ENCODE assay signal across 18 mouse cellular contexts in genomic region chr13:73035336-73035940, GRCm38 (mm10).
A peak's percentile ranks its signal among the peaks of the same experiment; 100 is the strongest.
DNase-seq lines count a peak whose midpoint lies in the region; ATAC-seq and TF ChIP-seq lines count a peak whose summit lies in the region.
"Had no signal": no experiment of that assay in that cellular context is flagged by ENCODE, and none has a peak within 500 bp of the region (broad histone marks: within the 10 kb centered on the region; RNA-seq: fewer than 3 reads in every experiment).

No protein-coding gene starts in this region.

- 40% methylated on average over 2 of the region's 2 CpGs for WGBS in forebrain, embryonic 12.5 days
- 37% methylated on average over 2 of the region's 2 CpGs for WGBS in forebrain, embryonic 15.5 days
- WGBS in hindbrain, embryonic 11.5 days: 26% methylated on average over 2 of the region's 2 CpGs
- WGBS in hindbrain, postnatal 0 days: 20% methylated on average over 2 of the region's 2 CpGs
- WGBS in midbrain, embryonic 16.5 days: 26% methylated on average over 2 of the region's 2 CpGs

- peaks cover 33% of the 10 kb centered on the region for H3K4me1 ChIP-seq in forebrain, embryonic 12.5 days
- peaks cover 11% of the 10 kb centered on the region for H3K4me1 ChIP-seq in forebrain, embryonic 15.5 days
- peaks cover 16% of the 10 kb centered on the region for H3K4me1 ChIP-seq in hindbrain, embryonic 11.5 days (replicated peaks; ENCODE audit: control insufficient read depth, insufficient read depth, low read length)
- H3K4me1 ChIP-seq in hindbrain, postnatal 0 days (ENCODE audit: insufficient read depth, low read length): no peaks in the 10 kb centered on the region; the same call in 1 of the 2 replicates
- H3K4me1 ChIP-seq in midbrain, embryonic 16.5 days (ENCODE audit: control insufficient read depth, insufficient read depth, low read length): peaks cover 14% of the 10 kb centered on the region; the same call in 1 of the 2 replicates
- H3K4me1 ChIP-seq: limb, embryonic 10.5 days had no signal

- peak; percentile 50 for DNase-seq in hindbrain, embryonic 11.5 days (ENCODE audit: low spot score)
- DNase-seq in hindbrain, postnatal 0 days (ENCODE audit: low spot score): peak; percentile 36
- DNase-seq in frontal cortex, postnatal 14 days (ENCODE audit: low spot score in 2 of 2): no peak
- no peak for DNase-seq in retina, embryonic 14.5 days (ENCODE audit: low spot score)
- DNase-seq in lung, adult 18-20 months: no peak
- DNase-seq: gastrocnemius, postnatal 36 days; heart, postnatal 10 days; kidney, adult 8-10 months; layer of hippocampus, adult 9-11 months; liver, postnatal 0 days; lung, postnatal 14 days had no signal

- peak overlapping the region; percentile 59 for H3K27ac ChIP-seq in forebrain, embryonic 12.5 days
- no peak overlapping the region for H3K27ac ChIP-seq in forebrain, embryonic 15.5 days (replicated peaks)
- H3K27ac ChIP-seq in hindbrain, embryonic 11.5 days (ENCODE audit: low read depth, low read length): peak overlapping the region; percentile 90
- peak overlapping the region; percentile 71 for H3K27ac ChIP-seq in hindbrain, postnatal 0 days
- peak overlapping the region; percentile 63 for H3K27ac ChIP-seq in midbrain, embryonic 16.5 days (ENCODE audit: low read length)
- H3K27ac ChIP-seq: left cerebral cortex, adult 2 months; limb, embryonic 10.5 days had no signal

- peaks cover 89% of the 10 kb centered on the region for H3K27me3 ChIP-seq in forebrain, embryonic 12.5 days
- H3K27me3 ChIP-seq in forebrain, embryonic 15.5 days: peaks cover 67% of the 10 kb centered on the region
- peaks cover 3% of the 10 kb centered on the region for H3K27me3 ChIP-seq in hindbrain, embryonic 11.5 days (ENCODE audit: control insufficient read depth, insufficient read depth, low read length)
- H3K27me3 ChIP-seq in hindbrain, postnatal 0 days (ENCODE audit: insufficient read depth, low read length): no peaks in the 10 kb centered on the region
- peaks cover 7% of the 10 kb centered on the region; the same call in 1 of the 2 replicates for H3K27me3 ChIP-seq in midbrain, embryonic 16.5 days (ENCODE audit: control insufficient read depth, insufficient read depth, low read depth, low read length)

- H3K4me2 ChIP-seq in forebrain, embryonic 12.5 days: no peak overlapping the region
- H3K4me2 ChIP-seq in forebrain, embryonic 15.5 days (replicated peaks): no peak overlapping the region
- H3K4me2 ChIP-seq in hindbrain, embryonic 11.5 days (replicated peaks; ENCODE audit: low read depth, low read length): no peak overlapping the region
- H3K4me2 ChIP-seq in hindbrain, postnatal 0 days (ENCODE audit: low read depth, low read length): no peak overlapping the region
- no peak overlapping the region for H3K4me2 ChIP-seq in midbrain, embryonic 16.5 days (ENCODE audit: low read length)
- H3K4me2 ChIP-seq: heart, embryonic 11.5 days had no signal

- no peak overlapping the region for H3K9ac ChIP-seq in forebrain, embryonic 12.5 days
- no peak overlapping the region for H3K9ac ChIP-seq in forebrain, embryonic 15.5 days (replicated peaks)
- H3K9ac ChIP-seq in hindbrain, embryonic 11.5 days (ENCODE audit: low read depth, low read length): peak overlapping the region; percentile 25; the same call in 1 of the 2 replicates
- H3K9ac ChIP-seq in hindbrain, postnatal 0 days (replicated peaks; ENCODE audit: low read length): no peak overlapping the region
- no peak overlapping the region for H3K9ac ChIP-seq in midbrain, embryonic 16.5 days (ENCODE audit: low read depth, low read length)
- H3K9ac ChIP-seq: liver, postnatal 0 days had no signal

- no peak for TF ChIP-seq CTCF in hindbrain, postnatal 0 days (IDR thresholded peaks at IDR 0.05; ENCODE audit: low read depth)

- no peak overlapping the region for H3K4me3 ChIP-seq in forebrain, embryonic 12.5 days (replicated peaks)
- no peak overlapping the region for H3K4me3 ChIP-seq in forebrain, embryonic 15.5 days
- no peak overlapping the region for H3K4me3 ChIP-seq in hindbrain, embryonic 11.5 days (ENCODE audit: low read depth, low read length)
- no peak overlapping the region for H3K4me3 ChIP-seq in hindbrain, postnatal 0 days (ENCODE audit: low read length)
- H3K4me3 ChIP-seq in midbrain, embryonic 16.5 days (ENCODE audit: low read depth, low read length): no peak overlapping the region
- H3K4me3 ChIP-seq: left cerebral cortex, adult 2 months; limb, embryonic 10.5 days had no signal

- peak; percentile 9; the same call in 1 of the 2 replicates for ATAC-seq in forebrain, embryonic 12.5 days (ENCODE audit: low FRiP score)
- no peak for ATAC-seq in forebrain, embryonic 15.5 days (replicated peaks)
- ATAC-seq in hindbrain, embryonic 11.5 days (ENCODE audit: low FRiP score): peak; percentile 34; the same call in 1 of the 2 replicates
- peak; percentile 46 for ATAC-seq in hindbrain, postnatal 0 days
- ATAC-seq in midbrain, embryonic 16.5 days: no peak
- ATAC-seq: inflammation-experienced regulatory T-cells, adult 6 months; liver, postnatal 0 days had no signal

- no peaks in the 10 kb centered on the region for H3K9me3 ChIP-seq in forebrain, embryonic 12.5 days
- H3K9me3 ChIP-seq in forebrain, embryonic 15.5 days: no peaks in the 10 kb centered on the region
- H3K9me3 ChIP-seq in hindbrain, embryonic 11.5 days (ENCODE audit: control insufficient read depth, low read length): no peaks in the 10 kb centered on the region
- no peaks in the 10 kb centered on the region for H3K9me3 ChIP-seq in hindbrain, postnatal 0 days (ENCODE audit: low read length)
- H3K9me3 ChIP-seq in midbrain, embryonic 16.5 days (replicated peaks; ENCODE audit: control insufficient read depth, low read length, poor library complexity, severe bottlenecking): no peaks in the 10 kb centered on the region
- H3K9me3 ChIP-seq: limb, embryonic 10.5 days had no signal

- no peaks in the 10 kb centered on the region for H3K36me3 ChIP-seq in forebrain, embryonic 12.5 days (replicated peaks)
- no peaks in the 10 kb centered on the region for H3K36me3 ChIP-seq in forebrain, embryonic 15.5 days
- H3K36me3 ChIP-seq in hindbrain, embryonic 11.5 days (ENCODE audit: control insufficient read depth, insufficient read depth, low read length): no peaks in the 10 kb centered on the region
- no peaks in the 10 kb centered on the region for H3K36me3 ChIP-seq in hindbrain, postnatal 0 days (ENCODE audit: insufficient read depth, low read length)
- no peaks in the 10 kb centered on the region for H3K36me3 ChIP-seq in midbrain, embryonic 16.5 days (ENCODE audit: control insufficient read depth, insufficient read depth, low read length)
- H3K36me3 ChIP-seq: limb, embryonic 10.5 days had no signal

Comparison
In these comparisons a context has a peak if more than half of its experiments do, and no peak if none do; other contexts are left out.
1. ATAC-seq: peak in forebrain, embryonic 12.5 days (single experiment), hindbrain, embryonic 11.5 days (single experiment) and hindbrain, postnatal 0 days (single experiment); none in forebrain, embryonic 15.5 days (single experiment) and midbrain, embryonic 16.5 days (single experiment).
2. DNase-seq: peak in hindbrain, embryonic 11.5 days (single experiment) and hindbrain, postnatal 0 days (single experiment); none in frontal cortex, postnatal 14 days (0 of 2), retina, embryonic 14.5 days (single experiment) and lung, adult 18-20 months (0 of 2).